Mouse (Mus musculus) layer of hippocampus, adult 2 months (tissue): Measurements from ENCODE around the gene Yjefn3. TPM values are rescaled to one million over a fixed set of nuclear protein-coding genes. Genes with fewer than 3 reads are reported as not detected.

Experiments used
- DNase-seq, 2 experiments: peaks; one replicate each; pipeline ENCODE4 v3.0.0; 2022; ENCODE audit warnings: low spot score in 2 of 2
- H3K27ac ChIP-seq: fragments of 200-600 bp; 2 replicates; pipeline ENCODE4 v1.8.1; 2022
- H3K4me3 ChIP-seq: fragments of 200-600 bp; 2 replicates; pipeline ENCODE4 v1.8.1; 2022; ENCODE audit warnings: mild to moderate bottlenecking
- CTCF ChIP-seq: fragments of 200-600 bp; conservative IDR thresholded peaks from 2 replicates; pipeline ENCODE4 v1.8.1; 2022; ENCODE audit warnings: antibody characterized with exemption, mild to moderate bottlenecking, moderate library complexity
- total RNA-seq, 2 experiments: library from RNA; stranded (reverse); gene quantifications; 2 replicates each; pipeline ENCODE4 v1.2.3; 2021

Gene Yjefn3
- total RNA-seq, 2 experiments from 2014 or later = 29.3 to 32.5 TPM

GRCm38 (mm10) chr8:69901484-69902162, 889 bp downstream of the Yjefn3 start:
- H3K27ac ChIP-seq = peak overlapping the region; percentile 98
- H3K4me3 ChIP-seq = peak overlapping the region; percentile 95
- peak; percentile 95 to 97 for DNase-seq
- TF ChIP-seq CTCF = peak; percentile 84

DNA sequence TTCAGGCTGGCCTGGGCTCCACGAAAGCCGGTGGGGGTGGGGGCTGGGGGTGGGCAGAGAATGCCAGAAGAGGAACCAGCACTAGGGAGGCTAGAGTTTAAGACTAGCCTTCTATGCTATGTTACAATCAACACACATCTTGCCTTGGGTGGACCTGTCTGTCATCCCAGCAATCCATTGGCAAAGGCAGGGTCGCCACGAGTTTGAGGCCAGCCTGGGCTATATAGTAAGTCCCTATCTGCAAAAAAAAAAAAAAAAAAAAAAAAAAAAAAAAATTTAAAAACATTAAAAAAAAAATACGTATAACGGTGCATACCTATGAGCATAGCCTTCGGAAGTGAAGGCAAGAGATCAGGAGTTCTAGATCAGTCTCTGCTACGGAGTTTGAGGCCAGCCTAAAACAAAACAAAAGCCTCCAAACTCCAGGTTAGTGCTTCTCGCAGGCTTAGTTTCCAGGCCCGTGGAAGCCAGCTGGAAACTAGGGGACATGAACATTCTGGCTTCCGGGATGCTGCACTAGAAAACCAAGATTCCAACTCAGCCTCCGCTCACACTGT, 1.5 kb downstream of the Yjefn3 start:
- no peak for TF ChIP-seq CTCF

DNA sequence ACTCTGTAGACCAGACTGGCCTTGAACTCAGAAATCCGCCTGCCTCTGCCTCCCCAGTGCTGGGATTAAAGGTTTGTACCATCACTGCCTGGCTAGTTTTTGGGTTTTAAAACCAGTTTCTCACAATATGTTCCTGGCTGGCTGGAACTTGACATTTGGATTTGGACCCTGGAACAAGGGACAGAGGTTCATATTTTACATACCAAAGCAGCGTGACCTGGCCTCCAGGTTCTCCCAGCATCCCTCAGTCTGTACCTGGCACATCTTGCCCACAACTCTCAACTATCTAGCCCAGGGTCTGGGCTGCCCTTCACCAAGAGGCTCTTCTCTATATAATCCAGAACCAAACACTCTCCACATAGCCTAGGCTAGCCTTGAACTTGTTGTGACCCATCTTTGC, 2.6 kb downstream of the Yjefn3 start:
- no peak for TF ChIP-seq CTCF
- Histone ChIP-seq H3K27ac (0 out of 2 replicates have a peak overlapping the region, but pooled peaks have one; percentile 98), H3K4me3 (peak overlapping the region; percentile 95; the same call in 1 of the 2 replicates)
- no peak for DNase-seq

More for the DNA sequence above, 1.5 kb downstream of the Yjefn3 start:
- Histone ChIP-seq H3K4me3 (peak overlapping the region; percentile 95), H3K27ac (peak overlapping the region; percentile 98)
- DNase-seq = no peak

DNA sequence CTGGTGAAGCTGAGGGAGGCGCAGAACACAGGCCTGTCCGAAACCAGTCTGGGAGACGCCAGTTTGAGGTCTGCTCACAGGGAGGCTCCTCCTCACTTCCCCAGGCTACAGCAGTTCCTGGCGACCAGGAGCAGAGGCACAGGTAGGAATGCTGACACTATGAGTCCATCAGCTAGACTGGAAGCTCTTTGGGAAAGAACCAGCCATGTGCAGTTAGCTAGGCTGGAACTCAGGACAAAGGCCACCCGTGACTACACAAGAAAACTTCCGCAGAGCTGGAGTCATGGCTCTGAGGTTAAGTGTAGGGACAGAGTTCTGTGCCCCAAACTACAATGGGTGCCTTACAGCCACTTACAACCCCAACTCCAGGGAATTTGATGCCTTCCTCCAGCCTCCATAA, 4.7 kb downstream of the Yjefn3 start:
- TF ChIP-seq CTCF = no peak
- Histone ChIP-seq H3K4me3 (no peak overlapping the region), H3K27ac (no peak overlapping the region)
- no peak for DNase-seq

- no peak overlapping the region for H3K27ac ChIP-seq
- no peak for DNase-seq
- H3K4me3 ChIP-seq = no peak overlapping the region
- TF ChIP-seq CTCF = no peak
Measured at GRCm38 (mm10) chr8:69895772-69896451, 6.6 kb downstream of the Yjefn3 start.

GRCm38 (mm10) chr8:69894836-69895332, 7.6 kb downstream of the Yjefn3 start:
- peak overlapping the region; percentile 2; the same call in 1 of the 2 replicates for H3K27ac ChIP-seq
- no peak for TF ChIP-seq CTCF
- no peak overlapping the region for H3K4me3 ChIP-seq

DNA sequence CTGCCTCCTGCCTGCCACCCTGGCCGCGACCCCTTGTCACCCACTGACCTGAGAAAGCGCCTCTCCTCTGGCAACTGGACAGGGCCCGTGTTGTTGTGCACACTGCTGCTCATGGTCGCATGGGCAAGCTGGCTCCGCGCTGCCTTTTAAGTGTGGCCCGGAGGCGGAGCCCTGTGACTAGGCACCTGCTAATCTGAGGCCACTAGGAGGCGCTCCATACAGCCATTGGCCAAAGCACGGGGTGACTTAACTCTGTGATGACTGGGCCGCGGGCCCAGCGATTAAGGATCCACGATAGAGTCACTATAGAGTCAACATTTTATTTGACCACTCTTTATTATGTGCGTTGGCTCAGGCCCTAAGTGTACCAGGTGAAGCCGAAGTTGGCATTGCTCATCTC, 8.6 kb downstream of the Yjefn3 start:
- no peak overlapping the region for H3K4me3 ChIP-seq
- peak overlapping the region; percentile 2; the same call in 1 of the 2 replicates for H3K27ac ChIP-seq
- peak in 1 of 2 experiments; percentile 68 for DNase-seq
- TF ChIP-seq CTCF = peak; percentile 80

More at GRCm38 (mm10) chr8:69894836-69895332, 7.6 kb downstream of the Yjefn3 start:
- DNase-seq = no peak

- Histone ChIP-seq H3K27ac (peak overlapping the region; percentile 54), H3K4me3 (peak overlapping the region; percentile 29; the same call in 1 of the 2 replicates)
- peak; percentile 60 to 65 for DNase-seq
- TF ChIP-seq CTCF = peak; percentile 91
Measured at GRCm38 (mm10) chr8:69890813-69891241, 11.7 kb downstream of the Yjefn3 start.

- DNase-seq = no peak
- Histone ChIP-seq H3K4me3 (peak overlapping the region; percentile 39), H3K27ac (no peak overlapping the region)
- TF ChIP-seq CTCF = no peak
Measured at GRCm38 (mm10) chr8:69888902-69889301, 13.6 kb downstream of the Yjefn3 start.

- Histone ChIP-seq H3K27ac (no peak overlapping the region), H3K4me3 (peak overlapping the region; percentile 41)
- no peak for TF ChIP-seq CTCF
- DNase-seq = no peak
Measured at GRCm38 (mm10) chr8:69888244-69888866, 14.2 kb downstream of the Yjefn3 start.

GRCm38 (mm10) chr8:69887289-69888243, 14.9 kb downstream of the Yjefn3 start, which contains the start of gene Cilp2:
Gene Cilp2 (minus strand): TSS chr8:69887687.
- no peak for TF ChIP-seq CTCF
- H3K4me3 ChIP-seq = peak within 1 kb of the TSS; percentile 41
- H3K27ac ChIP-seq = no peak within 1 kb of the TSS
- DNase-seq = no peak

- TF ChIP-seq CTCF = no peak
- Histone ChIP-seq H3K4me3 (no peak overlapping the region), H3K27ac (no peak overlapping the region)
- no peak for DNase-seq
Measured at GRCm38 (mm10) chr8:69884141-69884540, 18.4 kb downstream of the Yjefn3 start.
